Mouse (Mus musculus): Measurements from ENCODE around the gene Cwc22. TPM values are rescaled to one million over a fixed set of nuclear protein-coding genes. Genes with fewer than 3 reads are reported as not detected.
"Not testable (repeated sequence)": the region's sequence is repeated elsewhere in the genome, so short reads cannot be mapped to it uniquely, and the experiment has no call there.

The Cwc22 gene
- total RNA-seq, 2 experiments from 2014 or later = 16.3 to 17.4 TPM

GRCm38 (mm10) chr2:77901269-77901668, 44.9 kb downstream of the Cwc22 start:
- intact Hi-C loops (cut with DNase I) = no loop called here
- no peak for DNase-seq

GRCm38 (mm10) chr2:77900741-77901140, 45.4 kb downstream of the Cwc22 start:
- intact Hi-C loops (cut with DNase I) = no loop called here
- DNase-seq = no peak

- no peak for DNase-seq
- intact Hi-C loops (cut with DNase I) = no loop called here
Measured at GRCm38 (mm10) chr2:77900111-77900510, 46.1 kb downstream of the Cwc22 start.

GRCm38 (mm10) chr2:77898436-77898835, 47.7 kb downstream of the Cwc22 start:
- intact Hi-C loops (cut with DNase I) = no loop called here
- DNase-seq = no peak

DNA sequence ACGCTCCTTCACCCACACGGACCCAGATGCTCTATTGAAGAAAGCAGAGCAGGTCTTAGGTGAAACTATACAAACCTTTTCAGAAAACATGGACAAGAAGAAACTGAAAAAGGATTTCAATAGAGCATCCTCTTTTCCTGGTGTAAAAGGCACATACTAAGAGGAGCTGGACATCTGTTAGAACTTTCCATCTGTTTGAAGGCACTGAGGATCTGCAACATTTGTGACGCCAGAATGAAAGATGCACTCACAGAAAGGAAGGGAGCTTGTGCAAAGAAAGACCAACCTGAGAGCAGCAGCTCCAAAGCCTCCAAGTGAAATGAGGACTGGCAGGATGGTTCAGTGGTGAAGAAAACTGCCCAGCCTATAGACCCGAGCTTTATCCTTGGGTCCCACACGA, 48.2 kb downstream of the Cwc22 start:
- intact Hi-C loops (cut with DNase I) = no loop called here

DNA sequence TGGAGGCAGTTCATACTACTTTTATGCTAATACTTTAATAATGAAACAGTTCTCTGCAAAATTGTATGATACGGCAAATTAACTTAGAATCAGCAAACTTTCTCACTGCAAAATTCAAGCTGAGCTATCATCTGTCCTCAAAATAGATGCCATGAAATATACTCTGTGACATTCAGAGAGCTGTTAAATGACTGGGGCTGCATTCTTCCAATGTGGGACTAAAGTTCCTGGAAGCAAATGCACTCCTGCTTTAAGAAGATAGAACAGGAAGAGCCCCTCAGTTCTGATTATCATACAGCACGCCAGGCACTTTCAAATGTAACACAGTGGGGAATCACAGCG, 48.6 kb downstream of the Cwc22 start:
- intact Hi-C loops (cut with DNase I) = no loop called here
- no peak for DNase-seq

More for the DNA sequence above, 48.2 kb downstream of the Cwc22 start:
- DNase-seq = no peak

DNA sequence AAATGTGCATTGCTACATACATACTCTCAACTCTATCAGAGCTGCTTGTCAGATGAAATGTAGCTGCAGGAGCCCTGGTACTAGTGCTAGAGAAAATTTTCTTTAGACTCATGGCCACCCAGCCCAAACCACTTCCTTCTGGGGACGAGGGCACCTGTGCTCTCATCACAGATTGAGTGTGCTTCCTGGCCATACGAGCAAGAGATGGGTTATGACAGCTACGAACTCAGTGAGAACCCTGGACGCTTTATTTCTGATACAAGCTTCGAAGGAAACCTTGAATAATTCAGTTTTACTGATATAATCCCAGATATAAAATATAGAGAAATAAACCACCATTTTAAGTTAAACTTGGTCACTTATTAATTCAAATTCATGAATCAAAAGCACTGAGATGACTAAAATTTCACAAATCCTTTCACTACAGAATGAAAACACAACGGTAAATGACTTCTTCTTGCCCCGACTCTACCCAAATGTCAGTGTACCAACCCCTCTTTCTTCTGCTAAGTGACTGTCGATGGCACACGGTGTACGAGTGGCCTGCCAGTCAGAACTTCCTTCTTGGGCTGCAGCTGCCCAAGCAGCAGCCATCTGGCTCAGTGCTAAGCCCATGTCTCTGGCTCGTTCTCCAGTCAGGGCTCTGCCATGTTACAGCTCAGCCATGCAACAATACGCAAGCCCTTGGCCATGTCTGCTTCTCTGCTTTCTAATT, 49.2 kb downstream of the Cwc22 start:
- no peak for DNase-seq
- intact Hi-C loops (cut with DNase I) = no loop called here

DNA sequence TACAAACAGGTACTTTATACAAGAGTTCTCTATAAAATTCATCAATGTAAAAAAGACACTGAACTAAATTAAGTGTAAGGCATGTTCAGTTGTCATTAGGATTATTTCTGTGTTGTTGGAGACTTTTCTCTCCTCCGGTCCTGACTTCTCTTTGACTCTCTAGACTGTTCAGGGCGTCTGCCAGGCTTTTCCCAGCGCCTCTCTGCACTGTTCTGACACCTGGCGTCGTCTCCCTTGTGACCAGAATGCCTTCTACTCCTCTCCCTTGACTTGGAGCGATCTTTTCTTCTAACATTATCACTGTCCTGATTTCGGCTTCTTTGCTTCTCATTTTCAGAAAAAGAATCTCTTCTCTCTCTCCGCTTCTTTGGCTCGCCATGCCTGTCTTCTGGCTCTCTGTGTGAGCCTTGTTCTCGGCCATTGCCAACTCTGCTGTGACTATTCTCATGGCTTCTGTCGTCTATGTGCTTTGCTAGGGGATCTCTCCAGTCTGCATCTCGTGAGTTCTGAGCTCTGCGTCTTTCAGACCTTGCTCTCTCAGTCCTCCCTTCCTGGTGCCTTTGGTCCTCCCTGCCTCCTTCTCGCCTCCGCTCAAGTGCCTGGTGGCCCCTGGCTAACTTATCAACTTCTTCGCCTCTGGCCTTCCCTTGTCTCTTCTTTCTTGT, 50.1 kb downstream of the Cwc22 start:
- DNase-seq; intact Hi-C loops (cut with DNase I): not testable (repeated sequence)

GRCm38 (mm10) chr2:77894896-77895295, 51.3 kb downstream of the Cwc22 start:
- no peak for DNase-seq
- intact Hi-C loops (cut with DNase I) = no loop called here

- no peak for DNase-seq
- intact Hi-C loops (cut with DNase I) = no loop called here
Measured at GRCm38 (mm10) chr2:77893505-77893904, 52.7 kb downstream of the Cwc22 start.

GRCm38 (mm10) chr2:77892573-77892972, 53.6 kb downstream of the Cwc22 start:
- intact Hi-C loops (cut with DNase I) = no loop called here
- DNase-seq = no peak

DNA sequence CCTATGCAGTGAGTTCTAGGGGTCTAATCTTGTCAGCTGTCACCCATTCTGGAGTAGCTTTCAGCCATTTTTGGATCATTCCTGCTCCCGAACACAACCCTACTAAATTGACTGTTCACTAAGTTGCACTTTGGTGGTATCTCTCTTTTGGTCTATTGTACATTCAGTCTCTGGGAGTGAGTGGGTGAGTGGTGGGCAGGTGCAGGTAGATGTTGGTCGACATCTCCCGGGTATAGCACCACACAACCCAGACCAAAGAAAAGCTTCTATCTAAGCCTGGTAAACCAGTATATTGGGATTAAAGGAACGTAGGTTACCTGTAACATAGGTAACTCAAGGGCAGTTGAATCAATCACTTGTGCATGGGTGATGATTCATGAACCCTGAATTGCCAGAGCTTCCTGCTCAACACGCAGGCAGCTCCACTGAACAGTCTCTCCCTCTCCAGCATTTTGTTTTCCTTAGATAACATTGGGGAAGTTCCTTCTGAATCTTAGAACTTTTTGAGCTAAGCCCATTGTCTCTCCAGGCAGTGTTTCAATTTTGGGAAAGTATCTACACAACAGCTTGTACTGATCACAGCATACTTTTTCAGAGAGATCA, 55.2 kb downstream of the Cwc22 start:
- intact Hi-C loops (cut with DNase I) = no loop called here
- no peak for DNase-seq

- intact Hi-C loops (cut with DNase I) = no loop called here
- no peak for DNase-seq
Measured at GRCm38 (mm10) chr2:77889949-77890348, 56.2 kb downstream of the Cwc22 start.

DNA sequence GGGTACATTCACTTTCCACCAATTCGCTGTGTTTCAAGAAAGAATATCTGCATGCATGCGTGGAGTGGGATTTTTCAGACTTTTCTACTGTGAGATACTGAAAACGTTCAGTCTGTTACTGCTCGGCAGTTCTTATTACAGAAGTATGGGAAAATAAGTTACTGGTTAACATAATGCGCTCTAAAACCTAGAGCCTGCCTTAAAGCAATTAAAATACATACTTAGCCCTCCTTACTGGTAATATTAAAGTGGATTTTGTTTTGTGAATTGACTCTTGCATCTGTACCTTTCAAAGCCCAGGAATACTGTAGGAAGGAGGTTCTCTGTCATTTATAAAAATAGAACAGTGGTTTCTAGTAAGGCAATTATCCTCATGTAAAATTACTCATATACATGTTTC, 56.8 kb downstream of the Cwc22 start:
- no peak for DNase-seq
- intact Hi-C loops (cut with DNase I) = no loop called here

GRCm38 (mm10) chr2:77888826-77889225, 57.3 kb downstream of the Cwc22 start:
- intact Hi-C loops (cut with DNase I) = no loop called here
- DNase-seq = no peak

DNA sequence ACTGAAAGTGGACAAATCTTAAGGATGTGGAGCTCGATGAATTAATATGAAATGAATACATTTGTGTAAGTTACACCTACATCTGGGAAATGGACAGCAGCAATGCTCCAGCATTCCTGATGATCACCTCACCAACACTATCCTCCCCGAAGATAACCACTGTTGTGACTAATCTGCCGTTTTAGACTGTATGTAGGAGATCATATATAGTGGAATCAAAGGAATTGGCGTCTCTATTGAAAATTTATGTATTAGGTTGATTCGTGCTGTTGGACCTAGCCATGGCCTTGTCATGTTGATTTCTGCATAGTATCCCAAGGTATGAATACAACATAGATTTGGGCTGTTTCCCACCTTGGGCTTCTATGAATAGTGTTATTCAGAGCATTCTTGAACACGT, 58.1 kb downstream of the Cwc22 start:
- intact Hi-C loops (cut with DNase I) = no loop called here
- DNase-seq = no peak

- DNase-seq = no peak
- intact Hi-C loops (cut with DNase I) = no loop called here
Measured at GRCm38 (mm10) chr2:77887166-77887565, 59.0 kb downstream of the Cwc22 start.

DNA sequence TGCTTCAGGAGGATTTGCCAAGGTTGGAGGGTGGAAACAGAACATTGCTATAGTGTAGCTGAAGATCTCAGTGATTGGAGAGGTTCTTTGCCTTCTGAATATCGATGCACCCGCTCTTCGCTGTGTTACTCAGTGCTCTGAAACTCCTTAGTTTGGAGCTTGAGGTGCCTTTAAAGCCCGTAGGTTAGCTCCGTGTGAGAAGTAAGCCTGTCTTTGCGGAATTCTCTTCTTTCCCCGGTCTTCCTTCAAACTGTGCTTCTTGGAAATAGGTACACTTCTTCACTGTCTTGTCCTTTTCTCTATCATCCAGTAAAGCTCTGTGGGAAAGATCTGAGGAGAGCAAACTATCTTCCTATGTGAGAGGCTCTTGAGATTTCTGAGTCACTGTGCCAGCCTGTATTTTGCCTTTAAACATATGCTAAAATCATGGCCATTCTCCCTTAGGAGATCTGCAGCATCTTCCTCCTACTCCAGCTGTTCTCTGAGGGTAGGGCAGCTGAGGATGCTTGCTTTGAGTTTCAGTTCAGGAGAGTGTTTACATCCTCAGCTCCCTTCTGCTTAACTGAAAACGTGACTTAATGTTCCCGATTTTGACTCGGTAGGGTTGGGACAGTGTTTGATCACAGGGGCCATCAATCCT, 60.6 kb downstream of the Cwc22 start:
- intact Hi-C loops (cut with DNase I) = no loop called here
- no peak for DNase-seq

GRCm38 (mm10) chr2:77885036-77885435, 61.1 kb downstream of the Cwc22 start:
- intact Hi-C loops (cut with DNase I) = no loop called here

GRCm38 (mm10) chr2:77884491-77884890, 61.7 kb downstream of the Cwc22 start:
- DNase-seq = no peak
- intact Hi-C loops (cut with DNase I) = no loop called here

More at GRCm38 (mm10) chr2:77885036-77885435, 61.1 kb downstream of the Cwc22 start:
- DNase-seq = no peak

DNA sequence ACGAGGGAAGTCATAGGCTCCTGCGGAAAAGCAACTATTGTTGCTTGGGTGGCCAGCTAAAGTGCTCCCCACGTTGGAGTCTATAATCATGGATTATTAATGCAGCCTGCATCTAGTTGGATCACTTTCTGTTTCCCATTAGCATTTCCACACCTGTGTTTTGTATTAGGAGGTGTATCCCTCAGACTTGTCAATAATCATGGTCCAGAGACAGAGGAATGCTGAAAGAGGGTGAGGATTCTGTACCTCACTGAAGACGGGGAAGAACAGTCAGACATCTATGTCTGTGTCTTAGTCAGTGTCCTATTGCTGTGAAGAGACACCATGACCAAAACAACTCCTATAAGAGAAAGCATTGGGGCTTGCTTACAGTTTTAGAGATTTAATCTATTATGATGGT, 63.2 kb downstream of the Cwc22 start:
- intact Hi-C loops (cut with DNase I) = no loop called here
- DNase-seq = no peak

All from heart, postnatal 36 days (tissue).